Mouse (Mus musculus) ES-Bruce4 (cell line): ENCODE data around the gene Ttc16. TPM values are rescaled to one million over a fixed set of nuclear protein-coding genes. Genes with fewer than 3 reads are reported as not detected.
A peak's percentile ranks its signal among the peaks of the same experiment; 100 is the strongest.

ENCODE experiments used
- H3K27ac ChIP-seq: 2 replicates; pipeline ENCODE4 v1.5.1; 2012; ENCODE audit warnings: low read length, inconsistent platforms; ENCODE audit not compliant: insufficient read depth
- H3K27me3 ChIP-seq: 2 replicates; pipeline ENCODE4 v1.6.1; 2012; ENCODE audit warnings: mild to moderate bottlenecking, low read length, inconsistent platforms; ENCODE audit not compliant: control insufficient read depth, poor library complexity, insufficient read depth, severe bottlenecking
- H3K36me3 ChIP-seq: 2 replicates; pipeline ENCODE4 v1.6.1; 2012; ENCODE audit warnings: inconsistent platforms, mild to moderate bottlenecking, low read length, moderate library complexity; ENCODE audit not compliant: control insufficient read depth, poor library complexity, insufficient read depth, severe bottlenecking
- H3K4me1 ChIP-seq: one replicate; pipeline ENCODE4 v1.8.1; 2011; ENCODE audit warnings: low read length; ENCODE audit not compliant: control insufficient read depth, insufficient read depth
- H3K4me3 ChIP-seq: 2 replicates; pipeline ENCODE4 v1.5.1; 2011; ENCODE audit warnings: low read depth, mild to moderate bottlenecking, low read length
- H3K9ac ChIP-seq: 2 replicates; pipeline ENCODE4 v1.6.1; 2012; ENCODE audit warnings: low read depth, mild to moderate bottlenecking, inconsistent platforms; ENCODE audit not compliant: poor library complexity, severe bottlenecking
- H3K9me3 ChIP-seq: replicated peaks from 2 replicates; pipeline ENCODE4 v1.6.1; 2012; ENCODE audit warnings: mild to moderate bottlenecking, low read length, inconsistent platforms; ENCODE audit not compliant: control insufficient read depth, poor library complexity, insufficient read depth, severe bottlenecking
- CTCF ChIP-seq: IDR thresholded peaks from one replicate; pipeline ENCODE4 v1.8.1; 2011; ENCODE audit warnings: low read depth, low read length
- EP300 ChIP-seq: IDR thresholded peaks from 2 replicates; pipeline ENCODE4 v1.6.1; 2011; ENCODE audit warnings: low read depth, low read length; ENCODE audit not compliant: insufficient read depth
- POLR2A ChIP-seq: IDR thresholded peaks from one replicate; pipeline ENCODE4 v1.8.1; 2011; ENCODE audit warnings: low read length; ENCODE audit not compliant: insufficient read depth
- polyA plus RNA-seq: library from polyadenylated mRNA; stranded (reverse); fragments of >200 nt; gene quantifications from 2 replicates; pipeline ENCODE4 v1.2.4, GENCODE M21; 2011; ENCODE audit warnings: low read depth; ENCODE audit not compliant: missing spikeins, insufficient read depth, insufficient read length

The Ttc16 gene
- polyA plus RNA-seq, 1 experiment = 2.2 TPM

GRCm38 (mm10) chr2:32744272-32744982, 31.0 kb downstream of the Ttc16 start:
- Histone ChIP-seq H3K4me3 (no peak overlapping the region), H3K36me3 (no peaks in the 10 kb centered on the region), H3K9me3 (no peaks in the 10 kb centered on the region), H3K27me3 (no peaks in the 10 kb centered on the region), H3K4me1 (no peaks in the 10 kb centered on the region), H3K9ac (no peak overlapping the region), H3K27ac (no peak overlapping the region)
- TF ChIP-seq POLR2A = no peak
- no peak for TF ChIP-seq EP300
- TF ChIP-seq CTCF = no peak

DNA sequence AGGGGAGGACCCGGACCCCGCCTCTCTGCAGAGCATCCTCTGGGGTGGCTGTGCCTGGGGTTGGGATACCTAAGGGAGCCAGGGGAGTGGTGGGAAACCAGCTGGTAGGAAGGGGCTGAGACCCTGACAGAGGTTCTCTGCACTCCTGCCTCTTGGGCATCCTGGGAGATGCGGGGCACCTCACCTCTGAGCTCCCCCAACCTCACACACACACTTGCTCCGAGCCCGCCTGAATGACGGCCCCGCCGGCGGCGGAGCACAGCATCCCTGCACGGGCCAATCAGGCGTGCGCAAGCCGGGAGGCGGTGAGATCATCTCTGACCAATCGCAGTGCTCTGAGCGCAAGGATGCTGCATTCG, 33.3 kb downstream of the Ttc16 start:
- H3K27me3 ChIP-seq = no peaks in the 10 kb centered on the region
- no peaks in the 10 kb centered on the region for H3K4me1 ChIP-seq
- peak overlapping the region; percentile 57 for H3K4me3 ChIP-seq
- TF ChIP-seq CTCF = no peak
- TF ChIP-seq EP300 = no peak
- no peak for TF ChIP-seq POLR2A
- H3K9me3 ChIP-seq = no peaks in the 10 kb centered on the region
- no peaks in the 10 kb centered on the region for H3K36me3 ChIP-seq
- no peak overlapping the region for H3K27ac ChIP-seq
- H3K9ac ChIP-seq = no peak overlapping the region

GRCm38 (mm10) chr2:32741273-32742172, 33.9 kb downstream of the Ttc16 start:
- Histone ChIP-seq H3K27me3 (no peaks in the 10 kb centered on the region), H3K9me3 (no peaks in the 10 kb centered on the region), H3K36me3 (no peaks in the 10 kb centered on the region), H3K4me3 (peak overlapping the region; percentile 57), H3K9ac (peak overlapping the region; percentile 27), H3K27ac (no peak overlapping the region), H3K4me1 (no peaks in the 10 kb centered on the region)
- no peak for TF ChIP-seq CTCF
- no peak for TF ChIP-seq POLR2A
- TF ChIP-seq EP300 = no peak

- H3K27ac ChIP-seq = no peak within 1 kb of the TSS
These were observed 34.5 kb downstream of the Ttc16 start, which contains the start of gene 6330409D20Rik for GRCm38 (mm10) chr2:32740916-32741272. 6330409D20Rik (minus strand) TSS chr2:32741016.

DNA sequence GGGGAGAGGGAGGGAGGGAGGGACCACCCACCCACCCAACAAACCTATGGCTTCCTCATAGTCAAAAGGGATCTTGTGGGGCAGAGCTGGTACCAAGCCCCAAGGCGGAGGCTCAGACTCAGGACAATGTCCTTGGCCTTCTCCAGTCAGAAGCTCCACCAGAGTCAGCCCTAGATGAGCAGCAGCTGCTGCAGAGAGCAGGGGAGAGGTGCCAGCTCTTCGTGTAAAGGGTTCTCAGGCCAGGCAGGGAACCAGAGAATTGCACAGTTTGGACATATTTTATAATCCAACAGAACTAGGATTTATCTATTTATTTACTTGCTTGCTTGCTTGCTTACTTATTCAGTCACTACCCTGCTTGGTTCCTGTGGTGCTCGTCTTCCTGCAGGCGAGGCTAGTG, 36.1 kb downstream of the Ttc16 start:
- Histone ChIP-seq H3K27me3 (no peaks in the 10 kb centered on the region), H3K9ac (no peak overlapping the region), H3K4me3 (no peak overlapping the region), H3K27ac (no peak overlapping the region), H3K9me3 (no peaks in the 10 kb centered on the region), H3K36me3 (no peaks in the 10 kb centered on the region), H3K4me1 (no peaks in the 10 kb centered on the region)
- TF ChIP-seq CTCF (no peak), EP300 (no peak)

More at GRCm38 (mm10) chr2:32740916-32741272, 34.5 kb downstream of the Ttc16 start, which contains the start of gene 6330409D20Rik:
- no peak for TF ChIP-seq POLR2A
- Histone ChIP-seq H3K4me1 (no peaks in the 10 kb centered on the region), H3K9ac (peak within 1 kb of the TSS; percentile 27), H3K36me3 (no peaks in the 10 kb centered on the region), H3K27me3 (no peaks in the 10 kb centered on the region), H3K4me3 (peak within 1 kb of the TSS; percentile 57), H3K9me3 (no peaks in the 10 kb centered on the region)

GRCm38 (mm10) chr2:32737008-32737407, 38.4 kb downstream of the Ttc16 start:
- H3K4me1 ChIP-seq = no peaks in the 10 kb centered on the region
- H3K9me3 ChIP-seq = no peaks in the 10 kb centered on the region
- H3K27me3 ChIP-seq = no peaks in the 10 kb centered on the region
- no peak overlapping the region for H3K9ac ChIP-seq
- TF ChIP-seq CTCF = no peak
- no peak for TF ChIP-seq EP300
- no peak for TF ChIP-seq POLR2A
- no peaks in the 10 kb centered on the region for H3K36me3 ChIP-seq
- H3K27ac ChIP-seq = no peak overlapping the region
- no peak overlapping the region for H3K4me3 ChIP-seq
